Mouse (Mus musculus): ENCODE results near the gene Mgp.
"Not testable (repeated sequence)": the region's sequence is repeated elsewhere in the genome, so short reads cannot be mapped to it uniquely, and the experiment has no call there.

Gene Mgp

DNA sequence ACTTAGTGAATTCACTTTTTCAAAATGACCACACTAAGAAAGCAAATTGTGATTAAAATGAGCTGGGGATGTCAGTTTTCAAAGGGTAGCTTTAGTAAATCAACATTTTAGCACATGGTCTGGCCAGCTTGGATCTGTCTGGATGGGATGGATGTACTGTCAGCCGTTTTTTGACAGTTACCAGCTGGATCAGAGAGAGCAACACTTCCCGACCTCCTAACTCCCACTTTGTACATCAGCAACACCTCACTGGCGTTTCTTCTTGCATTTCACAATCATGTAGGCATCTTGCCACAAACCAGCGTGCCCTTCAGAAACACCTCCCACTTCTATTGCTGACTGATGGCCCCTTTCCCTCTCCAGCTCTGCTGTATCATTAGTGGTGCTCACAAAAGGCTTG is 22.6 kb upstream of the Mgp start:
- DNase-seq (ENCODE audit: low spot score), result peak; percentile 27

DNA sequence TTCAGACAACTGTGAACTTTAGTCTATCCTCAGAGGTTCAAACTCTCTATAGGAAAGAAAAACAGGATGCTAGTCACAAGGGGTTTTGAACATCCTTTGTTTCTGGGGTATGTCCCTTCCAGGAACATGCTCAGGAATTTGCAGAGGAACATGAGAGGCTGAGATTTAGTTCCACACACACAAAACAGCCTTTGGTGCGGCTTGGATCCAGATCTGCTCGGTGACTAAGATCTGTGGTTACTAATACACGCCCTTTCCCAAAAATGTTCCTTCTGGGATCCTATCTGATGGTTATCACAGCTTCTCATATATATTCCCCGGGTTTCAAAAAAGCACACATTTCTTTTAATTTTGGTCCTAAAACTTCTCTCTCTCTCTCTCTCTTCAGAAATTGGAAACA is 22.2 kb upstream of the Mgp start:
- peak; percentile 43 for DNase-seq (ENCODE audit: low spot score)

DNA sequence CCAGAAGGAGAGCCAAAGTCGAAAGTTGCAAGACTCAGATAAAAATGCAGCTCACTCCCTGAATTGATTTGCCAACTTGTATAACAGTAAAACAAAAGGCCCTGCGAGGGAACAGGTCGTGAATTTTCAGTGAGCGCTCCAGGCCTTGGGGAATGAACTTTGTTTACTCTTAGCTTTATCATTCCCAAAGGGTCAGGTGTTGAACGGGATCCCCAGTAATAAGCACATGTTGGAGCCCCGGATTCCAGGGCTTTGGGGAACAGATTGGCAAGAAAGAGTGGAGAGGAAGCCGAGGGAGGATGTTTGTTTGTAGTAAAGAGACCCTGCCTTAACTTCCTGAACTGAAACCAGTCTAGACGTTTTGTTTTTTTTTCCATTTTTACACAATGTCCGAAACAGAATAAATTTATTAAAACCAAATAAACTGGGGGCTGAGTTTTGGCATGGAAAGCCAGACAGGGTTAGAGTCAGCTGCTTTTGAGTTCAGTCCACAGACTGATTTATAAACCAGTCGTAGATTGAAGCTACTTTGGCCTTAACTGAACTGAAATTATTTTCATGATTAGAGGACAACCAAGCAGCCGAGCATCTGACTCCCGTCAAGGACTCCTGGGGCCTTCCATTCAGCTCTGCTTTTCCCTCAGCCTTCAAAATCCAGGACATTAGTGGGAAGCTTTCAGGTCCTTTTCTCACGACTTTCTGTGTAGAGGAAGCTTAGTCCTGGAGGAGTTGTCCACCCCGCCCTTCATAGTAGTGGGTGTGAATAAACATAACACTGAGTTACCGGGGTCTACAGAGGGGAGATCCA is 19.1 kb upstream of the Mgp start:
- DNase-seq (ENCODE audit: low spot score), result peak; percentile 37

DNA sequence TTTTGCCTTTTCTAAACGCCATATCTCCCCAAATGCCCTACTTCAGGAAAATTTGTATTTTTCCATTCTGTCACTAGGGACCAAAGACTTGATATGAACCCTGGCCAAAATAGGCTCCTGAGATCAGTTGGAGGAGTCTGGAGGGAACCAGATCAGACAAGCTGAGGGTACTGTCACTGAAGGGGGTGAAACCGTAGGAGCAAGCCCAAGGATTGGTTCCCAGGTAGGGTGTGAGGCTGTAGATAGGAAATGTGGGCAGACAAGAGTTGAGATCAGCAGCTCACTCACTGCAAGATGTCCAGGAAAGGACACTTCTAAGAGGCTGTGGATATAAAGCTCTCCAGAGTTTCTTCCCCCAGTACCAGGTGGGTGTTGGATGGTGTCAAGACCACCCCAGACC is 16.4 kb upstream of the Mgp start:
- no peak for DNase-seq (ENCODE audit: low spot score)

DNA sequence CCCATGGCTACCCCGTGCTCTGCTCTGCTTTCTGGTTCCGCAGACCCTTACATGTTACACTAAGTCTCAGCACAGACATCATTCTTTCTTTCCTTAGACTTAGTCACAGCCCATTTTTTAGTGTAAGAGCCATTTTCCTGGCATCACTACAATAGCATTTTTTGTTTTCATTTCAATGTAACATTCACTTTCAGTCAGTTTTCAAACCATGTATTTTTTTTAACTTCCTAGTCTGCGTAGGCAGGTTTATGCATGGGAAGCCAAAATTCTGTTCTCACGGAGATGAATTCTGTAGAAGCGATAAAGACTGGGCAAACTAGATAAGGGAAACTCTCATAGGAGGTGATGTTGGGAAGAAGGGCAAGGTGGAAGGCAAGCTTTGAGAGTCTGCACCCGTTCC is 13.9 kb upstream of the Mgp start:
- DNase-seq (ENCODE audit: low spot score), result no peak

DNA sequence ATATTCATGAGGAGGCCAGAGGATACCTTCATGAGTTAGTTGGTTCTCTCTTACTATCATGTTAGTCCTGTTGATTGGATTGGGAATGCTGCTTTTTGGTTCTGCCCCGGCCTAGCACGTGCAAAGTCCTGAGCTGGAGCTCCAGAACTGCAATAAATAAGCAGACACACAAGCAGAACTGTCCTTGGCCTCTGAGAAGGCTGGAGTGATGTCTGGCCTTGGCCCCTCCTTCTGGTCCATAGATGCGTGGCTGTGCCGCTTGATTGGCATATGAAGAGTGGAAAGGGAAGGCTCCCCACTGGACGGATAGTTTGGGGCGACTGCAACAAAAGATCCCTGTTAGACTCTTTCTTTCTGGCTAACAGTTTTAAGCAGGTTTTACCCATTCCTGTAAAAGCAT is 13.4 kb upstream of the Mgp start:
- DNase-seq (ENCODE audit: low spot score), result no peak

DNA sequence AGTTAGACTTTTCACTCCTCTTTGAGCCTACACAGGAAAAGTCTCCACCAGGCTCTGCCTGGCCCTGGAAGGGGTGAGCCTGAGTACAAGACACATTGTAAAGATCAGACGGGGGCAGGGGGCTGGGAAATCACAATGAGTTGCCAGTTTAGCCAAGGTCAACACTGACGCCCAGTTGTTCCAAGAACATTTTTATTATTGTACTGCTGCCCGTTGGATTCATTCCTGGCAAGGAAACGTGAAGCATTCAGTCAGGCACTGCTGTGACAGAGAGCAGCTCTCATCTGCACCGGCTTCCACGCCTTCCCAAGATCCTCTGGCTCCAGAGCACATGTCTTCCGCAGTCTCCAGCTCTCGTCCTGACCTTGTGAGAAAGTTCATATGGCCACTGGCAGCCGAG is 12.2 kb upstream of the Mgp start:
- DNase-seq (ENCODE audit: low spot score), result peak; percentile 72

DNA sequence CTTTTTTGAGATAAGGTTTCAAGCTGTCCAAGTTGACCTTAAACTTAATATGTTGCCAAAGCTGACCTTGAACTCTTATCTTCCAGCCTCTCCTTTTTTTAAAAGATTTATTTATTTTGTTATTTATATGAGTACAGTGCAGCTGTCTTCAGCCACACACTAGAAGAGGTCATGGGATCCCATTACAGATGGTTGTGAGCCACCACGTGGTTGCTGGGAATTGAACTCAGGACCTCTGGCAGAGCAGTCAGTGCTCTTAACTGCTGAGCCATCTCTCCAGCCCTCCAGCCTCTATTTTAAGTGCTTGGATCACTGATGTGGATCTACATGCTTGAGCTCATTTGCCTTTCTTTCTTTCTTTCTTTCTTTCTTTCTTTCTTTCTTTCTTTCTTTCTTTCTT is 9.1 kb upstream of the Mgp start:
- DNase-seq (ENCODE audit: low spot score), result not testable (repeated sequence)

DNA sequence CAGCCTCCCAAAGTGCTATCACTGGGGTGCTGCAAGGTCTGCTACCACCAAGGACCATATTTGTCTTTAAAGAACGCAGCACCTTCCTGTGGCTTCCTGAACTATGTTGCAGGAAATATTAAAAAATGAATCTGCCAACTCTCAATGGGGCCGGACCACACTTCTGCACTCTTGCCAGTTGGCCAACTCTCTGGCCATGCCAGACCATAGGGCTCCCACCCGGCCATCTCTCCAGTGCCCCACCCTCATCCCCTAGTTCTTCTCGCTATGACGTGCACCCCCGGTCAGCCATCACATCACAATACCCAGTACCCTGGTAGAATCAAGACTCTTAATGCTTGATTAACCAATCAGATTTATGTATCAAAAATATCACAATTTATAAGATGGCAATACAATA is 8.3 kb upstream of the Mgp start:
- no peak for DNase-seq (ENCODE audit: low spot score)

DNA sequence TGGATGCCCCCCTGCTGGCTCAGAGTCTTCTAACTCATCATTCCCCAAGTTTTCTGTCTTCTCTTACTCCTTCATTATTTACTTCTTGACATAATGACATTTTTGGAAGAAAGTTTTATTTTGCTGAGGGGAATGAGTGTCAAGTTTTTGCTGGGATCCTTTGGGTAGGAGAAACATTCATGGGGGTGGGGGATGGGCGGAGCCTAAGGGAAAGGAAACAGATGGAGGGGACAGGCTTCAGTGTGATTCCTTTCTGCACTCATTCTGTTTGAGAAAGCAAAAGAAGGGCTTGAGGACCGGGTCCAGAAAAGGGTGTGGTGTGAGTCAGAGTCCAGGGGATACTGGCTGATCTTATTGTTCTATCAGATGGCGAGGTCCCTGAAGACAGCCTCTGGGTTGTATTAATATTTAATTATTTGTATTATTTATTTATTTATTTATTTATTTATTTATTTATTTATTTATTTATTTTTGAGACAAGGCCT is 7.8 kb upstream of the Mgp start:
- DNase-seq (ENCODE audit: low spot score), result peak; percentile 40

DNA sequence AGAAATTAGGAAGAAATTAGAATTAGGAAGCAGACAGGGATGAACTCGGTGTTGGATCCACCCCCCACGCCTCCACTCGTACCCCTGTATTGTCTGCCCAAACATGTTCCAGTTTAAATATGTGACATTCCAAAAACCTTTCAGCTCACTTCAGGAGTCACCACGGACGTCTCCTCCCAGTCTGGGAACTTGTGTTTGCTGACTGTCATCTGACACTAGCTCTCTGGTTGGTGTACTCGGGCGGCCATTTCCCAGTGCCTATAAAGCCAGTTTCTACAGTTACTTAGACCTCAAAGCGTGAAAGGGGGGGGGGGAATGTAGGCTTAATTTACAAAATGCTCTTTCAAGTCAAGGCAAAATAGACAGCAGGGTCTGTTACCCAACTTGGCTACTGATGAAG is 6.1 kb upstream of the Mgp start:
- no peak for DNase-seq (ENCODE audit: low spot score)

DNA sequence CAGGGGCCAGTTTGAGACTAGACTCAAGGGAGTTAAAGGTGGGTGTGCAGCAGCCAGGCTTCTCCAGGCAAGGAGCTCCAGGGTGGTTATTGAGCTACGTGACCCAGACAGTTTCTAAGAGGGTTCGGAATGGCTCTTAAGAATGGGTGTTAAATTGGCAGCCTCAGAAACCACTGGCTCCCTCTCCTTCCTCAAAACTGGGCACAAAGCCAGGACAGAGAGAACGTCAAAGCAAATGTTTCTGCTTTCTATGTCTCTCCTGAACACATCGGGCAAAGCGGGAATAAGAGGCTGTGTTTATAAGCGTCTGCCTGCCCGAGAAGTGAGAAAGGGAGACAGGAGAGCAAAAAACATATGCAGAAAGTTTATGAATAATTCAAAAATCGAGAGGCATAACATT is 1.0 kb downstream of the Mgp start:
- peak; percentile 36 for DNase-seq (ENCODE audit: low spot score)

DNA sequence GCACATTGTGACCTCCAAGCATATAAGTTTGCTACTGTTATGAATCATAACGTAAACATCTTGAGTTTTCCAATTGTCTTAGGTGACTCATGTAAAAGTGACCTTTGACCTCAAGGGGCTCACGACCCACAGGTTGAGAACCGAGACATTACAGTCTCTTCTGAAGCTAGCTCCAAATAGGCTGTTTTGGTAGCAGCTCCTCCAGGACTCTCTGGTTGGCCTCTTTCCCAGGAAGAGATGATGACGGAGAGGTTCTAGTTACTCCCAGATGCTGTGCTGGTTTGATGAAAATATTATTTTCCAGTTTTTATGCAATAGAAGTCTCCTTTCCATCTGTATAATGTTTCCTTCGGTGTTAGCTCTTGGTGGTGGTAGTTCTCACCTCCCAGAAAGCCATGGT is 6.7 kb downstream of the Mgp start:
- DNase-seq (ENCODE audit: low spot score), result no peak

DNA sequence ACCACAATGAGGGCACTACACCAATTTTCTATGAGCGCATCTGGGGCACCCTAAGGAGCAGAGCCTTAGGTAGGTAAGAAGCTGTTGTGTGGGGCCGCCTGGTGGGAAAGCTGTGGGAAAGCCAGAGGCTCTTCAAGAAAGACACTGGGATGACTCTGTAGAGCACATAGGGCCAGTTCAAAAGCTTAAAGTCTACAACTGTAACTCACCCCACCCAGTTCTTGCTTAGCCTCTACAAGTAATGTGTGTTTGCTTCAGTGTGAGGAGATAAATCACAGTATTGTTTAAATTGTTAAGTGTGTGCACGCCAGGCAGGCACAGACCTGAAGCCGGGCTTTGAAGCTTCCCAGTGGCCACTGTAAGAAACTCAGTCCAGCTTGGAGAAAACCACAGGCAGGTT is 9.5 kb downstream of the Mgp start:
- DNase-seq (ENCODE audit: low spot score), result peak; percentile 33

DNA sequence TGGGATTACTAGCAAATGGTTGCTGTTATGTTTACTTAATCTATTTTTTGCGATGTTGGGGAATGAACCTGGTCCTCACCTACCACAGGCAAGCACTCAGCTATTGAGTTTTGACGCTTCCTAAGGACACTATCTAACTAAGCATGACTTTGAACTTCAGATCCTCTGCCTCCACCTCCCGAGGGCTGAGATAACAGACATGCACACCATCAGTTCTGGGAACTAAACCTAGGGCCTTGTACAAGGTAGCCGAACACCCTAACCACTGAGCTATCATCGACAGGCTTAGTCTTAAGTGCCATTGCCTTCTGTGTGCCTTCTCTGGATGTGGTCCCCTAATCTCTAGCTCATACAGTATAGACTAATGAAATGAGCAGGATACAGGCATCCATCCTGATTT is 10.3 kb downstream of the Mgp start:
- no peak for DNase-seq (ENCODE audit: low spot score)

DNA sequence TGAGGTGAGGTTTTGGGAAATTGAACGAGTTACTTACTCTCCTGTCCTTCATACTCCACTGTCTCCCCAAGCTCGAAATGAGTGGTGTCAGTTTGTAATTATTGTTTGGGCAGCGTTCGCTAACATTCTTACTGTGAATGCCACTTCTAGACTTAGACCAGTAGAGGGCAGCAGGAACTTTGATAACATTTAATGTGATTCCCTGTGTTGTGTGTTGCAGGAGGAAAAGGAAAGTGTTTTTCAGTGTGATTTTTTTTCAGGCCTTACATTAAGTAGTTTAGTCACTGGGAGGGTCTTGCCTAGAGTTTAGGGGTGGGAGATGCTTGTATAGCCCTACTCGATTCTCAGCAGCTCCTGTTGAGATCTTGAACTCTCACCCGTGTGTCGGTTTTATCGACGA is 14.6 kb downstream of the Mgp start:
- no peak for DNase-seq (ENCODE audit: low spot score)

DNA sequence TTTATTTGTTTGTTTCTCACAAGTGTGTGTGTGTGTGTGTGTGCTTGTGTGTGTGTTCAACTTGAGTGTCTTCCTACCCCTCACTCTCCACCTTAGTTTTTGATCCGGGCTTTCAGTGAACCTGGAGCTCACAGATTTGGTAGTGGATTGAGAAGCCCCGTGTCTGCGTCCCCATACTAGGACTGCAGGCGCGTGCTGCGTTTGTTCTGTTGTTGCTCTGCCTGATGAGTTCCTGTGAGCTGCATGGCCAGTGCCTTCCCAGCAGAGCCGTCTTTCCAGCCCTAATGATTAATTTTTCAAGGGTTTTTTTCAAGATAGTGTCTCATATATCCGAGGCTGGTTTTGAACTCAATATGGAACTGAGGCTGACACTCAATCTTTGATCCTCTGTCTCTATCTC is 17.2 kb downstream of the Mgp start:
- DNase-seq (ENCODE audit: low spot score), result no peak

DNA sequence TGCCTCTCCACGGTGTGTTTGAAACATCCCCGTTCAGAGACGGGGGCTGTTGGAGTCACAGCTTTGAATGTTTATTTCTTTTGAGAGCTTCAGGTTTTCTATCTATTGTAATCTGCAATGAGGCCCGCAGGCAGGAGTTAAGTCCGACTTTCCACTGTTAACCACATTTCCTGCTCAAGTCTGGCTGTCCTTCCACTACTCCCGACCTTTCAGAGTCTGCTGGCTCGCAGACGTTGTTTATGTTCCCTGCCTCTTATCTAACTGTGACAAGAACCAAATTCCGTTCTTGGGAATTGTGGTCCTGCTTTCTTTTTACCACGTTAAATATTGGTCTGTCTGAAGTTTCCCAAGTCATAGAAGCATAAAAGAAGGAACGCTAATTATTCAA is 17.8 kb downstream of the Mgp start:
- DNase-seq (ENCODE audit: low spot score), result peak; percentile 49

DNA sequence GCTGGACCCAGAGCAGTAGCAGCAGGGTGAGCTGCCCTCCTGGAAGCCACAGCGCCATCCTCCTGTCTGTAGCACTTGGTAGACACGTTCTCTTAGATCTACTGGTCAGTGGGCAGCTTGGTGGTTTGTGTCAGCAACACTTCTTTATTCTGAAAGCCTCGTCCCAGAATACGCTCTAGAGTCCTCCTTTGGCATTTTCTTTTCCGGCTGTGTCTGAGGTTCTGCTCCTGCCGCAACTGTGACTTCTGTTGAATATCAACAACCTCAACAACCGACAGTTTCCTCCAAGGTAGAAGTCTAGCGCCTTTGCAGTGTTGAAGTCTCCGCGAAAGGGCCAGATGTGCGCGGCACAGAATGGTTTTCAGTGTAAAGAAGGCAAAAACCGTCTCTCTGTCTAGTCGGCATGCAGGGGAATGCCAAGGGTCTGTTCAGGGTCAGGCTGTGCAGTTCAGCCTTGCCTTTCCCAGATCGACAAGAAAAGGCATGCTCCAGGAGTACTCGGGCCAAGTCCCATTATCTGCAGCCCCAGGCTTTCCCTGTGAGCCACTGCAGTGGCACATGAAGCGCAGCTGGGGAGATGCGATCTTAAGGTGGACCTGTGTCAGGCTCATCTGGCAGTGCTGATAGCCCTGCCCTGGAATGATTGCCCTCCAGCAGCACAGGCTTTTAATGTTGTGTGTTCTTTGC is 18.3 kb downstream of the Mgp start, which contains the start of gene Art4:
Gene Art4, minus strand, starts transcription at position 548 of the 687 bp plus-strand sequence.
- DNase-seq (ENCODE audit: low spot score), result peak; percentile 52

DNA sequence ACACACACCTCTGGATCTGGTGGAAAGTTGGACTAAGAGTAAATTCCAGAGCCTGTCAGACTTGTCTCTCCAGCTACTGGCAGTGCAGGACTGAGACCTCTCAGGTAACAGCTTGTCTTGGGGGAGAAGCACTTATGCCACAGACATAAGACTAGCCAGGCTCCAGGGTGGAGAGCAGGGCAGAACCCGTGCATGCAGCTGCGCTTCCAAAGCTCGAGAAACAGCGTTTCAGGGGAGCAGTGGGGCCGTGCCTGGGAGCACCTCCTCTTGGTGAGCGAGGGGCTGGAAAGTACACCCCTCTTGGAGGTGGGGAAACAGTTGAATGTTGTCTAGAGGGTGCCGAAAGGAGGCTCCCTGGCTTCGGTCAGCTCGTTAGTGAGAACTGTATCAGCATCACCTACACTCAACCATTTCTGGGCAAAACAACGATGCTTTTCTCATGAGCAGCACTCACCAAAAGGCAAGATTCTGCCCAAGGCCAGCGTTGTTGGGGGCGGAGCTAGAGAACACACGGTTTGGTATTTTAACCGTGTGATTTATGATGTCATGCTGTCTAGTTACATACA is 19.5 kb downstream of the Mgp start:
- peak; percentile 61 for DNase-seq (ENCODE audit: low spot score)

DNA sequence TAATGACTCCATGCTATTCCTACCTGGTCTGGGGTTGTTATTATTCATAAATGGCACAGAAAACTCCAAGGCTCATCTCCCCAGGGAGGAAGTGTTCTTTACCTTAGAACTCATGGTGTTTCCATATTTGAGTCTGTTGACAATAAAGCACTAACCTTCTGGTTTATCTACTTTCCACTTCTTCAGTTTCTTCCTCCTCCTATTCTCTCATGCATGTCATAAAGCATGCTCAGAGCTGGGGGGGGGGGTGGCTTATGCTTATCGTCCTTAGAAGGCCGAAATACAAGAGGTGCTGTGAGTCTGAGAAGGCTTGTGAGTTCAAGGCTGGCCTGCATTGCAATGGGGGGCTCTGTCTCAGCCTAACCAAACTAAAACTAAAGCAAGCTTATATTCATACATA is 20.4 kb downstream of the Mgp start:
- DNase-seq (ENCODE audit: low spot score), result no peak

DNA sequence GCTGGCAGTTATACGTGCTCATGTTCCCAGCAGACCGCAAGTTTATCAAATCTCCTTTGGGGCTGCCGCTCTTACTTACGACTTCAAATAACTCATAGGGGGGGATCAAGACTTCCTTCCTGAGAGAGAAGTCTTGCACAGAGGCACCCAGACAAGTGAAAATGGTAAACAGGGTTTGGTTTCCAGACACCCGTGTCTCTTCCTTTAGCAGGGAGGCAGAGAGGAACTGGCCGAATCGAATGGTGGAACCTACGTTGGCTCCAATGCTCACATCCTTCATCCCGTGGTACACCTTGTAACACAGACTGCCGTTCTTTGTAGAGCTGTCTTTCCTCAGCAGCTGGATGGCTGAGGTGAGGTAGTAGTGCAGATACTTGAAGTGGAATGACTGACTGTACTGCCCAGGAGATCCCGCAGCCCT is 21.3 kb downstream of the Mgp start:
- DNase-seq (ENCODE audit: low spot score), result no peak

DNA sequence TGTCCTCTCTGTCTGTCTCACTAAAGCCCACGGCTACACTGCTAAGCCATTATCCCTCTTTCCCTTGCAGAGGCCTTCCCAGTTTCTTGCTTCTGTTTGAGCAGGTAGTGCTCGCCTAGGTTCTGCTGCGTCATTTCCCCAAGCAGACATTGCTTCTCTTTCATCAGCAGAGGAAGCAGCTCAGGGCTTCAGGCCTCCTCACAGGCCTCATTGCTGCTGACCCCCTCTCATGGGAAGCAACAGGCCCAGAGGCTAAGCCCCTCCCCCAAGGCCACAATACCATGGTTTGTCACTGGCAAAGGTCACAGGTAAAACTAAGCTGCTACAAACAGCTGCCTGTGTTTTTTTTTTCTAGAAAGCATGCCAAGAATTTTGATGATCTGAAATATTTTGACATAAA is 22.9 kb downstream of the Mgp start:
- DNase-seq (ENCODE audit: low spot score), result no peak

Measured in urinary bladder, postnatal 14 days (tissue).